Mouse (Mus musculus) liver, adult 2 months (tissue): ENCODE measurements around the gene Stk38l.

ENCODE experiments used
- CTCF ChIP-seq: fragments of 200-500 bp; IDR thresholded peaks from 2 replicates; pipeline ENCODE4 v1.5.1; 2011; ENCODE audit warnings: low read depth, low read length, control low read depth
- POLR2A ChIP-seq: fragments of 200-500 bp; IDR thresholded peaks from 2 replicates; pipeline ENCODE4 v1.6.1; 2011; ENCODE audit warnings: low read length, control low read depth; ENCODE audit not compliant: insufficient read depth; ENCODE audit errors: extremely low read depth

- TF ChIP-seq POLR2A: no peak
- no peak for TF ChIP-seq CTCF
Observed at GRCm38 (mm10) chr6:146678136-146679070, 46.4 kb upstream of the Stk38l start.
